Mouse (Mus musculus): Measurements from ENCODE around the gene Stxbp3.
"Not testable (repeated sequence)": the region's sequence is repeated elsewhere in the genome, so short reads cannot be mapped to it uniquely, and the experiment has no call there.

Gene Stxbp3

DNA sequence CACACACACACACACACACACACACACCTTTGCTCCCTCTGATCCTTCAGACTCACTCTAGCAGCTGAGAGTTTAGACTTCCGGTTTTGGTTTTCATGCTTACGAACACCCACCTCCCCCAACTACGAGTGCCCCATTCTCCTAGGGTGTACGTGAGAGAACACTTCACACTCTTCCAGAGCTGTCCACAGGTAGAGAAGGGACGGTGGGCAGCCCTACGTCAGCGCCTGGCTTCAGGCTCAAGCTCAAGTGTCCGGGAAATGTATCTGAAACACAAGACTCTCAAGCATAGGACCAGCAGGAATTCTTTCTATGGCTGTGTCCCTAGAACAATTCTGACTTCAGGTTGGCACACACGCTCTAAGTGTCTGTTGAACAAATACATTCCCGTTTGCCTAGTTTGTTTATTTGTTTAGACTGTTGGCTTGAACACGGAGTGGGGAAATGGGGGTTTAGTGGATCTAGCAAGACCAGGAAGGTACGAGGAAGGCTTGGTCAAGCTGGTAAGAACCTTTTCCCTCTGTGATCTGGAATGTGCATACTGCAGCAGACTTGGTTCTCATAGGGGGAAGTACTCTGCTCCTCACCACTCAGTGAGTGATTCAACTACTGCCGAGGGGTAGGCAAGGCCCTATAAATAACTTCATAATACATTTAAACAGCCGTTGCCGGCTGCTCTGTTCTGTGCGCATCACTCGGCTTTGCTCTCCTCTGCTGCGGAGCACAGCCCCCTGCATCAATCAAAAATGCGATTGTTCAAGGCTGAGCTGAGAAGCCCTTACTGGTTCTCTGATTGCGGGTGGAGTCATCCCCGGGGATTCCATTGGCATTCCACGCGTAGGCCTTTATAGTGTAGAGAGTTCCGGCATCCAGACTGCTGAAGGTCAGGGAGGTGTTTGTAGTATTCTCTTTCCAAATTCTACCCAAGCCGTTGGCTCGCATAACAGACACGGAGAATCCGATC is 40.5 kb upstream of the Stxbp3 start:
- peaks cover 10% of the 10 kb centered on the region for H3K9me3 ChIP-seq (ENCODE audit: low read length)
- peak overlapping the region; percentile 41 for H3K4me3 ChIP-seq (replicated peaks; ENCODE audit: low read length)
- TF ChIP-seq POU5F1 (IDR thresholded peaks at IDR 0.05; ENCODE audit: borderline replicate concordance, low read length), result no peak
- TF ChIP-seq CTCF (conservative IDR thresholded peaks at IDR 0.05; ENCODE audit: low read length), result no peak
- TF ChIP-seq NANOG (IDR thresholded peaks at IDR 0.05; ENCODE audit: borderline replicate concordance, low read length), result peak; percentile 42; the same call in 1 of the 2 replicates
- peaks cover 53% of the 10 kb centered on the region for H3K4me1 ChIP-seq (replicated peaks; ENCODE audit: low read depth, low read length)
- no peaks in the 10 kb centered on the region for H3K36me3 ChIP-seq (ENCODE audit: insufficient read depth, low read length)
- no peaks in the 10 kb centered on the region; the same call in 1 of the 2 replicates for H3K27me3 ChIP-seq (ENCODE audit: insufficient read depth, low read length)

DNA sequence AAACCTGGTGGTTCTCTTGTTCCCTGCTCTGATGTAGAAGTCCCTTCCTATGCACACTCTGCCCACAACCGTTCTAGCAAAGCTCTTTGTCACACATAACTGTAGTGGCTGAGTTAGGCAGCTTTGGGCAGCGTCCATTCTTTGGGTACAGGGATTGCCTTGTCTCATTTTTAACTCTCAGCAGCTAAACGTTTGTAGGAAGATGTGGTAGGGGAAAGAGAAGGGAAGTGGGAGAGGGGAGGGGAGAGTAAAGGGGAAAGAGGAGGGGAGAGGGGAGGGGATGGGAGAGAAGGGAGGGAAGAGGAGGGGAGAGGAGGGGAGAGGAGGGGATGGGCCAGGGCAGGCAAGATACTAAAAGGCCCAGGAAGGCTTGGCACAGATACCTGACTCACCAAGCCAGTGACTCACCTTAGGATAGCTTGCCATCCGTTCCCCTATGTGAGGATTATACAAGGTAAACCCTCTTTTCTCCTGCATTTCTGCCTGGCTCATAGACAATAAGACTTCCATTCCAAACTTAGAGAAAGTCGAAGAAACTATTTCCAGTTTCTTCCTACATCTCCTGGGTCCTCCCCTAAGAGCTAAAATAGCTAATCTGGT is 39.6 kb upstream of the Stxbp3 start:
- H3K27me3 ChIP-seq (ENCODE audit: insufficient read depth, low read length), result no peaks in the 10 kb centered on the region; the same call in 1 of the 2 replicates
- peaks cover 44% of the 10 kb centered on the region for H3K4me1 ChIP-seq (replicated peaks; ENCODE audit: low read depth, low read length)

GRCm38 (mm10) chr3:108879129-108879528 is 38.8 kb upstream of the Stxbp3 start:
- Histone ChIP-seq H3K27me3 (ENCODE audit: insufficient read depth, low read length) (no peaks in the 10 kb centered on the region; the same call in 1 of the 2 replicates), H3K4me1 (replicated peaks; ENCODE audit: low read depth, low read length) (peaks cover 38% of the 10 kb centered on the region), H3K36me3 (ENCODE audit: insufficient read depth, low read length) (no peaks in the 10 kb centered on the region), H3K4me3 (replicated peaks; ENCODE audit: low read length) (no peak overlapping the region), H3K9me3 (ENCODE audit: low read length) (peaks cover 10% of the 10 kb centered on the region)
- TF ChIP-seq NANOG (IDR thresholded peaks at IDR 0.05; ENCODE audit: borderline replicate concordance, low read length), result no peak
- TF ChIP-seq CTCF (conservative IDR thresholded peaks at IDR 0.05; ENCODE audit: low read length), result no peak
- no peak for TF ChIP-seq POU5F1 (IDR thresholded peaks at IDR 0.05; ENCODE audit: borderline replicate concordance, low read length)

More for the DNA sequence above, 39.6 kb upstream of the Stxbp3 start:
- no peaks in the 10 kb centered on the region for H3K36me3 ChIP-seq (ENCODE audit: insufficient read depth, low read length)
- no peak for TF ChIP-seq POU5F1 (IDR thresholded peaks at IDR 0.05; ENCODE audit: borderline replicate concordance, low read length)
- TF ChIP-seq CTCF (conservative IDR thresholded peaks at IDR 0.05; ENCODE audit: low read length), result no peak
- TF ChIP-seq NANOG (IDR thresholded peaks at IDR 0.05; ENCODE audit: borderline replicate concordance, low read length), result no peak
- H3K4me3 ChIP-seq (replicated peaks; ENCODE audit: low read length), result no peak overlapping the region
- peaks cover 10% of the 10 kb centered on the region for H3K9me3 ChIP-seq (ENCODE audit: low read length)

- H3K27me3 ChIP-seq (ENCODE audit: insufficient read depth, low read length), result peaks cover 7% of the 10 kb centered on the region; the same call in 1 of the 2 replicates
- H3K36me3 ChIP-seq (ENCODE audit: insufficient read depth, low read length), result no peaks in the 10 kb centered on the region
- TF ChIP-seq NANOG (IDR thresholded peaks at IDR 0.05; ENCODE audit: borderline replicate concordance, low read length) (no peak), CTCF (conservative IDR thresholded peaks at IDR 0.05; ENCODE audit: low read length) (no peak), POU5F1 (IDR thresholded peaks at IDR 0.05; ENCODE audit: borderline replicate concordance, low read length) (no peak)
- H3K4me1 ChIP-seq (replicated peaks; ENCODE audit: low read depth, low read length), result peaks cover 8% of the 10 kb centered on the region
- no peak overlapping the region for H3K4me3 ChIP-seq (replicated peaks; ENCODE audit: low read length)
- no peaks in the 10 kb centered on the region; the same call in 1 of the 2 replicates for H3K9me3 ChIP-seq (ENCODE audit: low read length)
Measured at GRCm38 (mm10) chr3:108870631-108871030, 30.3 kb upstream of the Stxbp3 start.

DNA sequence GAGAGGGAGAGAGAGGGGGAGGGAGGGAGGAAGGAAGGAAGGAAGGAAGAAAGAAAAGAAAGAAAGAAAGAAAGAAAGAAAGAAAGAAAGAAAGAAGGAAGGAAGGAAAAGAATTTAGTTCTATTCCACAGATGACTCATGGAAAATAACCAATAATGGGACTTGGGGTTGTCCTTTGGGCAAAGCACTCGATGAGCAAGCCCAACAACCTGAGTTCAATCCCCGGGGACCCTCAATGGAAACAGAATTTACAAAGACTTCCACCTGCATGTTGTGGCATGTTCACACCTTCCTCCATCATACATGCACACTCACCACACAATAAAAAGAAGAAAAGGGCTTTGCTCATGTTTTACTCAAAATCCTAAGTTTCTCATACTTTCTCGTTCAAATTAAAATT is 27.1 kb upstream of the Stxbp3 start:
- TF ChIP-seq POU5F1 (IDR thresholded peaks at IDR 0.05; ENCODE audit: borderline replicate concordance, low read length) (no peak), CTCF (conservative IDR thresholded peaks at IDR 0.05; ENCODE audit: low read length) (no peak), NANOG (IDR thresholded peaks at IDR 0.05; ENCODE audit: borderline replicate concordance, low read length) (no peak)
- no peaks in the 10 kb centered on the region for H3K36me3 ChIP-seq (ENCODE audit: insufficient read depth, low read length)

GRCm38 (mm10) chr3:108865676-108866075 is 25.4 kb upstream of the Stxbp3 start:
- Histone ChIP-seq H3K4me1 (replicated peaks; ENCODE audit: low read depth, low read length) (peaks cover 12% of the 10 kb centered on the region), H3K9me3 (ENCODE audit: low read length) (no peaks in the 10 kb centered on the region; the same call in 1 of the 2 replicates), H3K27me3 (ENCODE audit: insufficient read depth, low read length) (peaks cover 6% of the 10 kb centered on the region; the same call in 1 of the 2 replicates), H3K36me3 (ENCODE audit: insufficient read depth, low read length) (no peaks in the 10 kb centered on the region), H3K4me3 (replicated peaks; ENCODE audit: low read length) (no peak overlapping the region)
- TF ChIP-seq POU5F1 (IDR thresholded peaks at IDR 0.05; ENCODE audit: borderline replicate concordance, low read length) (no peak), CTCF (conservative IDR thresholded peaks at IDR 0.05; ENCODE audit: low read length) (no peak), NANOG (IDR thresholded peaks at IDR 0.05; ENCODE audit: borderline replicate concordance, low read length) (no peak)

More for the DNA sequence above, 27.1 kb upstream of the Stxbp3 start:
- peaks cover 7% of the 10 kb centered on the region; the same call in 1 of the 2 replicates for H3K27me3 ChIP-seq (ENCODE audit: insufficient read depth, low read length)
- no peaks in the 10 kb centered on the region; the same call in 1 of the 2 replicates for H3K9me3 ChIP-seq (ENCODE audit: low read length)
- no peak overlapping the region for H3K4me3 ChIP-seq (replicated peaks; ENCODE audit: low read length)
- peaks cover 12% of the 10 kb centered on the region for H3K4me1 ChIP-seq (replicated peaks; ENCODE audit: low read depth, low read length)

- H3K4me3 ChIP-seq (replicated peaks; ENCODE audit: low read length), result no peak overlapping the region
- H3K9me3 ChIP-seq (ENCODE audit: low read length), result no peaks in the 10 kb centered on the region; the same call in 1 of the 2 replicates
- peaks cover 12% of the 10 kb centered on the region for H3K4me1 ChIP-seq (replicated peaks; ENCODE audit: low read depth, low read length)
- no peaks in the 10 kb centered on the region for H3K36me3 ChIP-seq (ENCODE audit: insufficient read depth, low read length)
- TF ChIP-seq POU5F1 (IDR thresholded peaks at IDR 0.05; ENCODE audit: borderline replicate concordance, low read length) (no peak), CTCF (conservative IDR thresholded peaks at IDR 0.05; ENCODE audit: low read length) (no peak), NANOG (IDR thresholded peaks at IDR 0.05; ENCODE audit: borderline replicate concordance, low read length) (no peak)
- H3K27me3 ChIP-seq (ENCODE audit: insufficient read depth, low read length), result peaks cover under 1% of the 10 kb centered on the region; the same call in 1 of the 2 replicates
Measured at GRCm38 (mm10) chr3:108865129-108865528, 24.8 kb upstream of the Stxbp3 start.

DNA sequence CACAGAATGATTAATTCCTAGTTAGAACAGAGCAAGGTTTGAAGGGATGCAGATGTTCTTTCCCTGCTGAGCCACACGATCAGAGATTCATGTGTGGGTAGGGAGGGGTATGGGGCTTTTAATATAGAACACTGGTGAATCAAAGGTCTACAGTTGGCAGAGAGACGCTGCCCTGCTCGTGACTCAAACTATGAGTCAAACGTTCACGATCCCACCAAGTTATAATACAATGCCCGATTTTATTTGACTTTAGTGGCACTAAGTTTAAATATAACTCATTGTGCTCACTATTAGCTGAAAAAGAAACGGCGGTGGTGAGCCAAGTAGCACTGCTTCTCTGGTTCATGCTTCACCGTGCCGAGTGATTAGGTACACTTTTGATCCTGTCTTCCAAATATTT is 22.8 kb upstream of the Stxbp3 start:
- H3K4me3 ChIP-seq (replicated peaks; ENCODE audit: low read length), result no peak overlapping the region
- H3K36me3 ChIP-seq (ENCODE audit: insufficient read depth, low read length), result no peaks in the 10 kb centered on the region
- H3K9me3 ChIP-seq (ENCODE audit: low read length), result no peaks in the 10 kb centered on the region; the same call in 1 of the 2 replicates
- no peaks in the 10 kb centered on the region for H3K27me3 ChIP-seq (ENCODE audit: insufficient read depth, low read length)
- TF ChIP-seq NANOG (IDR thresholded peaks at IDR 0.05; ENCODE audit: borderline replicate concordance, low read length), result no peak
- no peak for TF ChIP-seq CTCF (conservative IDR thresholded peaks at IDR 0.05; ENCODE audit: low read length)
- no peak for TF ChIP-seq POU5F1 (IDR thresholded peaks at IDR 0.05; ENCODE audit: borderline replicate concordance, low read length)
- peaks cover 9% of the 10 kb centered on the region for H3K4me1 ChIP-seq (replicated peaks; ENCODE audit: low read depth, low read length)

- not testable (repeated sequence) for H3K9me3 ChIP-seq (ENCODE audit: low read length); H3K36me3 ChIP-seq (ENCODE audit: insufficient read depth, low read length); H3K27me3 ChIP-seq (ENCODE audit: insufficient read depth, low read length); H3K4me3 ChIP-seq (replicated peaks; ENCODE audit: low read length)
- H3K4me1 ChIP-seq (replicated peaks; ENCODE audit: low read depth, low read length), result peaks cover 17% of the 10 kb centered on the region
Measured at GRCm38 (mm10) chr3:108862282-108862681, 22.0 kb upstream of the Stxbp3 start.
